Mouse (Mus musculus) forebrain, embryonic 14.5 days (tissue): ENCODE measurements around the gene Zkscan6. TPM values are rescaled to one million over a fixed set of nuclear protein-coding genes. Genes with fewer than 3 reads are reported as not detected.

ENCODE experiments used
- ATAC-seq: fragments of 200-750 bp; cut with Nextera tagmentation; 2 replicates; pipeline ENCODE4 v1.8.0; 2017; ENCODE audit warnings: mild to moderate bottlenecking, moderate library complexity
- DNase-seq: peaks from one replicate; pipeline ENCODE4 v3.0.0-alpha.2; 2015; ENCODE audit warnings: low spot score
- H3K27ac ChIP-seq: fragments of 300-500 bp; sonication (generic); 2 replicates; pipeline ENCODE4 v1.5.1; 2014; ENCODE audit warnings: low read depth, mild to moderate bottlenecking, control low read depth, low read length, moderate library complexity
- H3K27me3 ChIP-seq: fragments of 300-500 bp; sonication (generic); replicated peaks from 2 replicates; pipeline ENCODE4 v1.6.1; 2014; ENCODE audit warnings: low read length, control low read depth, mixed read lengths; ENCODE audit not compliant: control insufficient read depth, insufficient read depth
- H3K36me3 ChIP-seq: fragments of 300-500 bp; sonication (generic); 2 replicates; pipeline ENCODE4 v1.6.1; 2014; ENCODE audit warnings: low read length, control low read depth; ENCODE audit not compliant: control insufficient read depth, insufficient read depth
- H3K4me1 ChIP-seq: fragments of 300-500 bp; sonication (generic); 2 replicates; pipeline ENCODE4 v1.6.1; 2014; ENCODE audit warnings: antibody characterized with exemption, low read length, control low read depth; ENCODE audit not compliant: control insufficient read depth, insufficient read depth
- H3K4me2 ChIP-seq: fragments of 300-500 bp; sonication (generic); 2 replicates; pipeline ENCODE4 v1.6.1; 2014; ENCODE audit warnings: mild to moderate bottlenecking, control low read depth, low read length
- H3K4me3 ChIP-seq: fragments of 300-500 bp; sonication (generic); 2 replicates; pipeline ENCODE4 v1.5.1; 2014; ENCODE audit warnings: low read depth, low read length, control low read depth
- H3K9ac ChIP-seq: fragments of 300-500 bp; sonication (generic); 2 replicates; pipeline ENCODE4 v1.6.1; 2014; ENCODE audit warnings: mild to moderate bottlenecking, low read length, control low read depth, moderate library complexity
- H3K9me3 ChIP-seq: fragments of 300-500 bp; sonication (generic); replicated peaks from 2 replicates; pipeline ENCODE4 v1.6.1; 2016; ENCODE audit warnings: low read length, control low read depth, mixed read lengths; ENCODE audit not compliant: control insufficient read depth
- WGBS: fragments of 180-500 bp; shearing (Covaris S2); extraction: QIAGEN DNeasy Blood & Tissue Kit; methylation state at CpG from one replicate; pipeline ENCODE4 v1.1.7; 2014; 5-methylcytosine and 5-hydroxymethylcytosine counted together
- polyA plus RNA-seq: library from polyadenylated mRNA; unstranded; fragments of >200 nt; fragmentation: Nextera tagmentation; extraction: Ambion mirVana; gene quantifications from 2 replicates; pipeline ENCODE4 v1.2.1, GENCODE M21; 2014

Zkscan6 gene
- polyA plus RNA-seq, result 22.3 and 22.7 TPM in 2 replicates

DNA sequence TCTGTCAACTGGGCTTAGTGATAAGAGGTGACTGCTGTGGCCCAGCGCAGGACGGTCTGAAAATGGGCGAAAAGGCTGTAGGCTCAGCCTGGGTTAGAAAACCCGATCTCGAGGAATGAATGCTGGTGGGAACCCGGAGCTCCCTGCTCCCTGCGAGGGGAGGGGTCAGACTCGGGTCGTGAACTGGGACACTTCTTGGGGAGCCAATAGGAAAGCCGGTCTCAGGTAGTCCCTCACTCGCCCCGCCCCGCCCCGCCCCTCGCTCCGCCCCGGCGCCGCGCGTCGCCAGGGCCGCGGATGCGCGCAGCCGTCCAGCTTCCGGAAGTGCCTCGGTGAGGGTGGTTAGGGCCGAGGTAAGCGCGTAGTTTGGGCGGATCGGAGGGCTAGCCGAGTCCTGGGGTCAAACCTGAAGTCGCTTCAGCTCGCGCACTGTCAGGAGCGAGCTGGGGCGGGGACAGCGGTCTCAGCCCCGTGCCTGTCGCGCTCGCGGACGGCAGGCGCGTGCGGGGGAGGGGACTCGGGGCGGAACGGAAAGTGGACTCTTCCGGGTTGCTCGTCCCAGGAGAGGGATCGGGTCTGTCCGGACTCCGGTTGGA, at the start of gene Zkscan6:
Gene Zkscan6 (plus strand): TSS at position 267 of the 596 bp plus-strand sequence.
- Histone ChIP-seq H3K9ac (peak within 1 kb of the TSS; percentile 79), H3K4me3 (peak within 1 kb of the TSS; percentile 86), H3K36me3 (no peaks in the 10 kb centered on the region), H3K27ac (peak within 1 kb of the TSS; percentile 55; the same call in 1 of the 2 replicates), H3K9me3 (no peaks in the 10 kb centered on the region), H3K4me2 (peak within 1 kb of the TSS; percentile 64), H3K4me1 (peaks cover 4% of the 10 kb centered on the region), H3K27me3 (no peaks in the 10 kb centered on the region)
- DNase-seq, result peak; percentile 92
- peak; percentile 98 for ATAC-seq
- WGBS, result under 1% methylated on average over 54 of the region's 58 CpGs

DNA sequence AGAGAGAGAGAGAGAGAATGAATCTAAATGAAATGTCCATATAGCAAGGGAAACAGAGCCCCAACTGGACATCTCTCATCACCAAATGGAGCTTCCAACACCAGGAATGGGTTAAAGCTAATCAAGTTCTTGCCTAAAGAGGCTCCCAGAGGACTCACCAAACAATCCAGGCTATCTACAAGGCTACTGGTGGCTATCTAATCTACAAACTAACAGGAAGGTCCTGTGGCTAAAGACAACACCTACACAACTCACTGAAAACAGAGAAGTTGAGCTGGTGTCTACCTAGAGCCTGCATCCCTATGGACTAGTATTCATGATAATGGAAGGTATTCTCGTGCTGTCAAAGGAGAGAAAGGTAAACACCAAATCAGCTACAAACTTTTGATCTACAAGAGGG, 47.6 kb upstream of the Zkscan6 start:
- Histone ChIP-seq H3K4me3 (no peak overlapping the region), H3K9ac (no peak overlapping the region), H3K9me3 (no peaks in the 10 kb centered on the region), H3K27me3 (no peaks in the 10 kb centered on the region), H3K27ac (no peak overlapping the region), H3K4me2 (no peak overlapping the region), H3K4me1 (no peaks in the 10 kb centered on the region), H3K36me3 (0 out of 2 replicates have a peak, but pooled peaks cover under 1% of the 10 kb centered on the region)
- no peak for DNase-seq
- WGBS, result 96% methylated on average over 1 of the region's 1 CpGs
- ATAC-seq, result no peak

DNA sequence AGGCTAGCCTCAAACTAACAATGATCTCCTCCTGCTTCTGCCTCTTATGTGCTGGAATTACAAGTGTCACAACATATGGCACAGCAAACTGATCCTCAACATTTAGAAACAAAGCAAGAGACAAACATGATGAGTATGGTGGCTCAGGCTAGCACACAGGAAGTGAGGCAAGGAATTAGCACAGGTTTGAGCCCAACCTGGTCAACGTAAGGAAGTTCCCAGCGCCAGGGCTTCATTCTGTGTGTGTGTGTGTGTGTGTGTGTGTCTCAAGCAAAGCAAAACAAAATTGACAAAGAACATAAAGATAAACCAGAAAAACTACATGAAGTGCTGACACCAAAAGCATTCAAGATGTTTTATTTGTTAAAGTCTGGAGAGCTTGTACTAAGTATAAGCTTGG, 46.1 kb upstream of the Zkscan6 start:
- H3K9me3 ChIP-seq, result no peaks in the 10 kb centered on the region
- H3K27ac ChIP-seq, result no peak overlapping the region
- no peak for DNase-seq
- no peaks in the 10 kb centered on the region for H3K27me3 ChIP-seq
- ATAC-seq, result no peak
- no peaks in the 10 kb centered on the region for H3K36me3 ChIP-seq
- no peak overlapping the region for H3K4me2 ChIP-seq
- H3K4me3 ChIP-seq, result no peak overlapping the region
- no peak overlapping the region for H3K9ac ChIP-seq
- H3K4me1 ChIP-seq, result no peaks in the 10 kb centered on the region
- WGBS, result 100% methylated on average over 2 of the region's 2 CpGs

DNA sequence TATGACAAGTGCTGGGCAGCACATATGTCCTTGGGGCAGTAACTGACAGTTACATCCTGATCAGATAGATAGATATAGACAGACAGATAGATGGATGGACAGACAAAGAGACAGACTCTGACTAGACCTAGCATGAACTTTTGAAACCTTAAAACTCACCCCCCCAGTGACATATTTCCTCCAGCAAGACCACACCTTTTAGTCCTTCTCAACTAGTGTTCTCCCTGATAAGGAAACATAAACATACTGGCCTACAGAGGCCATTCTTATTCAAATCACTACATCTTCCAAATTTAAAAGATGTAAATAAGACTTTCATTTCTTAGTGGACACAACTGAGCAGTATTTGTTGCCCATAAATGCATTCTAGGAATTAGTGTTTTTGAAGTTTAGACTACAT, 38.5 kb upstream of the Zkscan6 start:
- Histone ChIP-seq H3K9me3 (no peaks in the 10 kb centered on the region), H3K4me1 (no peaks in the 10 kb centered on the region)

DNA sequence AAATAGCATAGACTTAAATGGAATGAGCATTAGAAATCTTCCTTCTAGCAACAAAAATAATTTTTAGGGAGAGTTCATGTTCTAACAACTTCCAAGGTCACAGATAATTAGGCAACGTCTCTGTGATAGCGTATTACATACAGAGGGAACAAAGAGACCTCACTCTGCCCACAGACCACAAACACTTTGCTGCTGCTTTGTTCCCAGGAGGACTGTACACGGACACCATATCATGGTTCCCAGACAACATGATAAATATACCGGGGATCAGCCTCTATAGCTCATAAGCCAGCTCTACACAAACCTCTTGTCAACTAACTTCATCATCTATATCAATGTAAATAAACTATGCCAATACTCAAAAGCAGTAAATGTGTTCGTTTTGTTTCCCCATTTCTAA, 37.0 kb upstream of the Zkscan6 start:
- Histone ChIP-seq H3K36me3 (0 out of 2 replicates have a peak, but pooled peaks cover 4% of the 10 kb centered on the region), H3K27me3 (no peaks in the 10 kb centered on the region), H3K4me2 (no peak overlapping the region), H3K4me3 (no peak overlapping the region), H3K9ac (no peak overlapping the region), H3K9me3 (no peaks in the 10 kb centered on the region), H3K27ac (no peak overlapping the region), H3K4me1 (no peaks in the 10 kb centered on the region)
- WGBS, result 84% methylated on average over 5 of the region's 5 CpGs
- DNase-seq (no peak), ATAC-seq (no peak)

More for the DNA sequence above, 38.5 kb upstream of the Zkscan6 start:
- ATAC-seq, result no peak
- H3K36me3 ChIP-seq, result 0 out of 2 replicates have a peak, but pooled peaks cover 4% of the 10 kb centered on the region
- H3K4me3 ChIP-seq, result no peak overlapping the region
- no peak for DNase-seq
- H3K9ac ChIP-seq, result no peak overlapping the region
- H3K27me3 ChIP-seq, result no peaks in the 10 kb centered on the region
- H3K4me2 ChIP-seq, result no peak overlapping the region
- H3K27ac ChIP-seq, result no peak overlapping the region

DNA sequence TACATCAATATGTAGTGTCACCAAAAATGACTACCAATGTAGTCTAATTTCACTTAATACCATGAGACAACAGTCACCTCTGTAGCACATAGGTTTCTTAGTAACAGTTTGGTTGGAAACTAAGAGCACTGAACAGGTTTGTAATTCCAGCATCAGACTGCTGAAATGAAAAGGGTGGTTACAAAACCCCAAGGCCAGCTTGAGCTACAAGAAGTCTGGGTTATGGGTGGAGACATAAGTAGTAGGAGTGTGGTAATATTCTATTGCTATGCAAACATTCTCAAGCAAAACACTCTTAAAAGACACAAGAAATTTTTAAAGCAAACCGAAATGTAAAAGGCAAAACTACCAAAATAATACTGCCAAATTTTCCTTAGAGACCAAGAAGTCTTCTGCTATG, 35.4 kb upstream of the Zkscan6 start:
- no peak overlapping the region for H3K4me3 ChIP-seq
- 92% methylated on average over 1 of the region's 1 CpGs for WGBS
- DNase-seq (no peak), ATAC-seq (no peak)
- no peaks in the 10 kb centered on the region for H3K9me3 ChIP-seq
- H3K36me3 ChIP-seq, result 0 out of 2 replicates have a peak, but pooled peaks cover 4% of the 10 kb centered on the region
- H3K4me2 ChIP-seq, result no peak overlapping the region
- no peaks in the 10 kb centered on the region for H3K4me1 ChIP-seq
- no peaks in the 10 kb centered on the region for H3K27me3 ChIP-seq
- no peak overlapping the region for H3K27ac ChIP-seq
- no peak overlapping the region for H3K9ac ChIP-seq

DNA sequence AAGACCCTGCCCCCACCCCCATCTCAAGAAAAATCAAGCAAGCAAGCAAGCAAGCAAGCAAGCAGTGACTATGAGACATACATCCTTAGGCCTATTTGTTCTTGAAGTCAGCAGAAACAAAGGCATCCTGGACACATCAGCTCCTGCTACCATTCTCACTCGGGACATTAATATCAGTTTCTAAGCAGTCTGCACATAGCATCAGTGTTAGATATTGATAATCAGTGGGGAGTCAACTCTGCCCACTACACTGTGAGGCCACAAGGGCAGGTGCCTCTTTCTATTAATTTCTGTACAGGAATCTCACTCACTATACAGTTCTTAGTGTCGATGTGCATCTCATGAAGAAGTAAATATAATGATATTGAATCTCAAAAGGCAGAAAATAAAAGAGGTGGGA, 33.4 kb upstream of the Zkscan6 start:
- WGBS, result 93% methylated on average over 2 of the region's 2 CpGs
- ATAC-seq, result no peak

DNA sequence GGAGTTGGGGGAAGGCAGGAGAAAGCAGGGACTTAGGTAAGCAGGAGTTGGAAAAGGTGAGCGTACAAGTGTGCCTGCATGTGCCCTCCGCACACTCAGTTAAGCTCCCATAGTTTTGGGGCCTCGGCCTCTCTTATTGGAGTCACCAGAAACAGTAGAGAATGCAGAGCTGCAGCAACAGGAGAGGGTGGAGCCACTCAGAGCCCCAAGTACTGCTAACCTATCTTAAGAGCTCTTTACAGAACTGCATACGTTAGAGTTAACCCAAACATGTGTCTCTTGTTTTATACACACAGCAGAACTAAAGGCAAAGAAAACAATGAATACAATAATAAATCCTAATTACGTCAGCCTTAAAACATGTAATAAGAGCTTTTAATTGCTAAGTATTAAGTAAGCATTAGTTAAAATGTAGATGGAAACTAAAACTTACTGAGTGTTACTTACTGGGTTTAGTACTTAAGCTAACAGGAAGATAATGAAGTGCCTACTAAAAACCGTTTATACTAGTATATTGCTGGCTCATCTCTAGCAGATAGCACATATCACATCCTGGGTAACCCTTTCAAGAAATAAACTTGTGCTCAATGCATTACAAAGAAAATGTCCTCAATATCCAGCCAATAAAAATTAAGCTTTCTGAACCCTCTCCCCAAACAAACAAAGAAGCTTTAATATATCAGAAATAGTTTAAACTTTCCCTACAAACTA, 32.9 kb upstream of the Zkscan6 start:
- Histone ChIP-seq H3K27me3 (no peaks in the 10 kb centered on the region), H3K4me1 (no peaks in the 10 kb centered on the region), H3K4me3 (no peak overlapping the region), H3K36me3 (0 out of 2 replicates have a peak, but pooled peaks cover 4% of the 10 kb centered on the region), H3K9ac (no peak overlapping the region), H3K27ac (no peak overlapping the region), H3K4me2 (no peak overlapping the region), H3K9me3 (no peaks in the 10 kb centered on the region)
- WGBS, result 67% methylated on average over 6 of the region's 6 CpGs
- ATAC-seq (no peak), DNase-seq (no peak)

More for the DNA sequence above, 33.4 kb upstream of the Zkscan6 start:
- Histone ChIP-seq H3K27me3 (no peaks in the 10 kb centered on the region), H3K27ac (no peak overlapping the region), H3K9ac (no peak overlapping the region), H3K4me2 (no peak overlapping the region), H3K4me3 (no peak overlapping the region), H3K36me3 (0 out of 2 replicates have a peak, but pooled peaks cover 4% of the 10 kb centered on the region), H3K4me1 (no peaks in the 10 kb centered on the region), H3K9me3 (no peaks in the 10 kb centered on the region)
- DNase-seq, result no peak
